Mouse (Mus musculus) liver, embryonic 14.5 days (tissue): ENCODE measurements around the gene Hbb-bh2.

ENCODE experiments used
- CTCF ChIP-seq: IDR thresholded peaks from 2 replicates; pipeline ENCODE4 v1.5.1; 2016; ENCODE audit warnings: antibody characterized with exemption, low read depth, control low read depth
- EP300 ChIP-seq: IDR thresholded peaks from 2 replicates; pipeline ENCODE4 v1.6.1; 2016; ENCODE audit warnings: antibody characterized with exemption, low read depth

GRCm38 (mm10) chr7:103827808-103828207 is 12.5 kb downstream of the Hbb-bh2 start, which contains the start of gene Hbb-bs:
- TF ChIP-seq CTCF (no peak), EP300 (peak; percentile 95)
